Comparison of ENCODE assay signal across 18 mouse cellular contexts in genomic region chr19:21495817-21496216, GRCm38 (mm10). TPM values are rescaled to one million over a fixed set of nuclear protein-coding genes. Genes with fewer than 3 reads are reported as not detected.
DNase-seq lines count a peak whose midpoint lies in the region; ATAC-seq and TF ChIP-seq lines count a peak whose summit lies in the region.
"Had no signal": no experiment of that assay in that cellular context is flagged by ENCODE, and none has a peak within 500 bp of the region (broad histone marks: within the 10 kb centered on the region; RNA-seq: fewer than 3 reads in every experiment).

No protein-coding gene starts in this region.

- 52% methylated on average over 4 of the region's 4 CpGs for WGBS in intestine, postnatal 0 days
- 69% methylated on average over 4 of the region's 4 CpGs for WGBS in intestine, embryonic 15.5 days
- 86% methylated on average over 4 of the region's 4 CpGs for WGBS in midbrain, embryonic 10.5 days

- no peak for DNase-seq in left cerebral cortex, postnatal 10 days (ENCODE audit: extremely low spot score in 1 of 2, low spot score in 2 of 2)
- no peak for DNase-seq in kidney, adult 9 months
- DNase-seq in midbrain, embryonic 10.5 days (ENCODE audit: low spot score) = no peak
- DNase-seq: adrenal gland, adult 2 months; adrenal gland, postnatal 25 days; cerebellum, adult 18-20 months; cerebellum, postnatal 14 days; gastrocnemius, postnatal 14 days had no signal

- no peaks in the 10 kb centered on the region for H3K27me3 ChIP-seq in intestine, postnatal 0 days (replicated peaks; ENCODE audit: control insufficient read depth, insufficient read depth, low read length)
- H3K27me3 ChIP-seq in intestine, embryonic 15.5 days (replicated peaks) = no peaks in the 10 kb centered on the region
- H3K27me3 ChIP-seq in midbrain, embryonic 10.5 days (ENCODE audit: low read depth, poor library complexity, severe bottlenecking) = no peaks in the 10 kb centered on the region
- H3K27me3 ChIP-seq: embryonic facial prominence, embryonic 12.5 days; heart, embryonic 12.5 days had no signal

- no peak overlapping the region for H3K27ac ChIP-seq in intestine, postnatal 0 days (ENCODE audit: low read depth, low read length)
- no peak overlapping the region for H3K27ac ChIP-seq in intestine, embryonic 15.5 days
- no peak overlapping the region for H3K27ac ChIP-seq in midbrain, embryonic 10.5 days (replicated peaks)
- H3K27ac ChIP-seq: embryonic facial prominence, embryonic 12.5 days; hindbrain, embryonic 10.5 days; hindbrain, embryonic 14.5 days had no signal

- intact Hi-C loops in left cerebral cortex, postnatal 10 days (cut with DNase I) = no loop called here

- no peak overlapping the region for H3K4me2 ChIP-seq in intestine, postnatal 0 days (replicated peaks; ENCODE audit: low read depth)
- H3K4me2 ChIP-seq in intestine, embryonic 15.5 days (replicated peaks) = no peak overlapping the region
- H3K4me2 ChIP-seq: embryonic facial prominence, embryonic 12.5 days; heart, embryonic 12.5 days; hindbrain, embryonic 14.5 days had no signal

- H3K4me3 ChIP-seq in intestine, postnatal 0 days (ENCODE audit: low read depth, low read length) = no peak overlapping the region
- no peak overlapping the region for H3K4me3 ChIP-seq in intestine, embryonic 15.5 days (replicated peaks)
- no peak overlapping the region for H3K4me3 ChIP-seq in midbrain, embryonic 10.5 days
- H3K4me3 ChIP-seq: embryonic facial prominence, embryonic 12.5 days; heart, embryonic 12.5 days; hindbrain, embryonic 10.5 days had no signal

- no peak overlapping the region for H3K9ac ChIP-seq in intestine, postnatal 0 days (ENCODE audit: low read depth, low read length)
- no peak overlapping the region for H3K9ac ChIP-seq in intestine, embryonic 15.5 days
- H3K9ac ChIP-seq: embryonic facial prominence, embryonic 12.5 days; heart, embryonic 12.5 days; hindbrain, embryonic 14.5 days had no signal

- peak; percentile 26; the same call in 1 of the 2 replicates for ATAC-seq in intestine, postnatal 0 days
- no peak for ATAC-seq in intestine, embryonic 15.5 days
- ATAC-seq in granulocyte monocyte progenitor cell, adult 5-6 weeks (replicated peaks; ENCODE audit: poor library complexity, severe bottlenecking) = peak; percentile 86
- ATAC-seq in monocyte, adult 5-6 weeks (replicated peaks; ENCODE audit: insufficient number of reproducible peaks, low FRiP score, low TSS enrichment, poor library complexity, severe bottlenecking) = peak; percentile 94
- ATAC-seq: forebrain, embryonic 16.5 days had no signal

- H3K36me3 ChIP-seq in intestine, postnatal 0 days (ENCODE audit: control insufficient read depth, insufficient read depth) = no peaks in the 10 kb centered on the region
- no peaks in the 10 kb centered on the region for H3K36me3 ChIP-seq in intestine, embryonic 15.5 days
- H3K36me3 ChIP-seq in midbrain, embryonic 10.5 days = no peaks in the 10 kb centered on the region
- H3K36me3 ChIP-seq: embryonic facial prominence, embryonic 12.5 days; heart, embryonic 12.5 days; hindbrain, embryonic 10.5 days had no signal

- H3K9me3 ChIP-seq in intestine, postnatal 0 days (ENCODE audit: control insufficient read depth) = no peaks in the 10 kb centered on the region
- H3K9me3 ChIP-seq in intestine, embryonic 15.5 days = no peaks in the 10 kb centered on the region
- no peaks in the 10 kb centered on the region for H3K9me3 ChIP-seq in midbrain, embryonic 10.5 days (replicated peaks)
- H3K9me3 ChIP-seq: embryonic facial prominence, embryonic 12.5 days; heart, embryonic 12.5 days; hindbrain, embryonic 10.5 days had no signal

- no peak for TF ChIP-seq CTCF in intestine, postnatal 0 days (IDR thresholded peaks at IDR 0.05; ENCODE audit: low read depth)

- H3K4me1 ChIP-seq in intestine, postnatal 0 days (replicated peaks; ENCODE audit: control insufficient read depth, insufficient read depth, low read length) = 0 out of 2 replicates have a peak, but pooled peaks cover 4% of the 10 kb centered on the region
- no peaks in the 10 kb centered on the region for H3K4me1 ChIP-seq in intestine, embryonic 15.5 days (replicated peaks)
- H3K4me1 ChIP-seq in midbrain, embryonic 10.5 days = no peaks in the 10 kb centered on the region
- H3K4me1 ChIP-seq: embryonic facial prominence, embryonic 12.5 days; heart, embryonic 12.5 days; hindbrain, embryonic 10.5 days had no signal

RNA-seq across cellular contexts. Expression of gene Gda, which starts 22.6 kb away (rescaled TPM):
- polyA plus RNA-seq in intestine, postnatal 0 days (2015; fragmentation: Nextera tagmentation; extraction: Ambion mirVana) = 37.3 and 46.8 TPM in 2 replicates
- polyA plus RNA-seq in intestine, embryonic 15.5 days (2015; fragmentation: Nextera tagmentation; extraction: Ambion mirVana) = 9.1 and 9.5 TPM in 2 replicates
- total RNA-seq in granulocyte monocyte progenitor cell, adult 5-6 weeks (2014; fragmentation: Nextera tagmentation) = 45.1 and 53.5 TPM in 2 replicates
- total RNA-seq in granulocyte monocyte progenitor cell, adult 5-6 weeks (2017) = 98.2 and 116 TPM in 2 replicates
- 131 to 211 TPM (median 188 TPM) in 3 replicates for total RNA-seq in monocyte, adult 5-6 weeks (2017)
- 100 to 1,000 TPM; 250 to 256 TPM for total RNA-seq in left cerebral cortex, postnatal 10 days (2021)
- not detected in 2 replicates for polyA plus RNA-seq in midbrain, embryonic 10.5 days (2016; fragmentation: Nextera tagmentation; extraction: Ambion mirVana)
- polyA plus RNA-seq: forebrain, embryonic 11.5 days; hindbrain, embryonic 10.5 days had no signal
